ENCODE assay signal across 12 mouse cellular contexts in the genomic region with DNA sequence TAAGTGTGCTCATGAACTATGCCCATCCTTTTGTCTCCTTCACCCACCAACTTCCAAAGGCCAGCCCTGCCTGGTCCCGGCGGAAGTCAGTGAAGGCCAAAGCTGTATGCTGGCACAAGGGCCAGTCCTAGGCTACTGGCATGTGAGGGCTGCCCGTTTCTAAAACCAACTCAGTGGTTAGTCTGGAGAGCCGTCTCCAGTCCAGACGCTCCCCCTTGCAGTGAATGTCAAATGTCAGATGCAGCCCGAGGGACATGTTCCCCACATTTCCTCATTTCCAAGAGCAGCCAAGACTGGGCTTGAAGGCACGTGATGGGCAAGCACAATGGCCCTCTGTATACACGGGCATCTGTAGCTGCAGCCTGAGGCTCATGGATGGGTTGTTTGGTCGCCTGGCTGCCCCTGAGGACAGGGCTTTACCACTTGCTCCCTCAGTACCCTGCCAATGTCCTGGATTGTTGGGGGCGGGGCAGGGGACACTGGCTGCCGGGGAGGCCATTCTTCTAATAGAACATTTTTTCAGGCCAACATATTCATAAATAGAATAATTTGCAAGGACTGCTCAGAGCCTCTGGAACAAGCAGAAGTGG. TPM values are rescaled to one million over a fixed set of nuclear protein-coding genes. Genes with fewer than 3 reads are reported as not detected.
DNase-seq lines count a peak whose midpoint lies in the region; ATAC-seq and TF ChIP-seq lines count a peak whose summit lies in the region.
"Had no signal": no experiment of that assay in that cellular context is flagged by ENCODE, and none has a peak within 500 bp of the region (broad histone marks: within the 10 kb centered on the region; RNA-seq: fewer than 3 reads in every experiment).

No protein-coding gene starts in this region.

- no peaks in the 10 kb centered on the region for H3K4me1 ChIP-seq in hindbrain, embryonic 15.5 days (replicated peaks)
- peaks cover 16% of the 10 kb centered on the region for H3K4me1 ChIP-seq in hindbrain, embryonic 10.5 days (replicated peaks)
- peaks cover 43% of the 10 kb centered on the region for H3K4me1 ChIP-seq in lung, embryonic 15.5 days
- peaks cover 3% of the 10 kb centered on the region; the same call in 1 of the 2 replicates for H3K4me1 ChIP-seq in small intestine, adult 2 months (ENCODE audit: control insufficient read depth, insufficient read depth, insufficient read length, low read length)
- H3K4me1 ChIP-seq: forebrain, embryonic 13.5 days had no signal

- TF ChIP-seq POLR2A in small intestine, adult 2 months (IDR thresholded peaks at IDR 0.05; ENCODE audit: low read depth, low read length): no peak

- H3K27ac ChIP-seq in hindbrain, embryonic 15.5 days (replicated peaks): no peak overlapping the region
- no peak overlapping the region for H3K27ac ChIP-seq in hindbrain, embryonic 10.5 days
- H3K27ac ChIP-seq in lung, embryonic 15.5 days: peak overlapping the region; percentile 65
- peak overlapping the region; percentile 62 for H3K27ac ChIP-seq in small intestine, adult 2 months (ENCODE audit: insufficient read depth, low read depth, low read length)
- H3K27ac ChIP-seq: forebrain, embryonic 13.5 days had no signal

- H3K27me3 ChIP-seq in hindbrain, embryonic 15.5 days: no peaks in the 10 kb centered on the region
- H3K27me3 ChIP-seq in hindbrain, embryonic 10.5 days (ENCODE audit: insufficient read depth, poor library complexity, severe bottlenecking): no peaks in the 10 kb centered on the region
- H3K27me3 ChIP-seq in lung, embryonic 15.5 days: no peaks in the 10 kb centered on the region
- H3K27me3 ChIP-seq in small intestine, adult 2 months (ENCODE audit: control insufficient read depth, insufficient read depth, low read length): no peaks in the 10 kb centered on the region
- H3K27me3 ChIP-seq: forebrain, embryonic 13.5 days had no signal

- no peak overlapping the region for H3K9ac ChIP-seq in hindbrain, embryonic 15.5 days
- no peak overlapping the region for H3K9ac ChIP-seq in lung, embryonic 15.5 days
- H3K9ac ChIP-seq: forebrain, embryonic 13.5 days had no signal

- no peak overlapping the region for H3K4me3 ChIP-seq in hindbrain, embryonic 15.5 days
- H3K4me3 ChIP-seq in hindbrain, embryonic 10.5 days: no peak overlapping the region
- H3K4me3 ChIP-seq in lung, embryonic 15.5 days: no peak overlapping the region
- no peak overlapping the region for H3K4me3 ChIP-seq in small intestine, adult 2 months (ENCODE audit: low read depth, low read length)
- H3K4me3 ChIP-seq: forebrain, embryonic 13.5 days had no signal

- no peak overlapping the region for H3K4me2 ChIP-seq in hindbrain, embryonic 15.5 days
- no peak overlapping the region for H3K4me2 ChIP-seq in lung, embryonic 15.5 days
- H3K4me2 ChIP-seq: forebrain, embryonic 13.5 days had no signal

- no peak for TF ChIP-seq CTCF in small intestine, adult 2 months (IDR thresholded peaks at IDR 0.05; ENCODE audit: extremely low read depth, insufficient read length, insufficient replicate concordance, low read depth, low read length)

- DNase-seq in adrenal gland, adult (ENCODE audit: inconsistent age in 2 of 2, low spot score in 1 of 2): peak; percentile 24 to 53
- DNase-seq in adrenal gland, postnatal 10 days: no peak
- no peak for DNase-seq in hindbrain, embryonic 10.5 days (ENCODE audit: low spot score)
- DNase-seq in lung, postnatal 36 days: no peak
- DNase-seq: adrenal gland, postnatal 36 days; cerebellum, adult 18-20 months; heart, postnatal 36 days had no signal

- WGBS in hindbrain, embryonic 15.5 days: 67% methylated on average over 11 of the region's 11 CpGs
- 69% methylated on average over 11 of the region's 11 CpGs for WGBS in hindbrain, embryonic 10.5 days
- WGBS in lung, embryonic 15.5 days: 60% methylated on average over 11 of the region's 11 CpGs
- 72% methylated on average over 11 of the region's 11 CpGs for WGBS in small intestine, adult 2 months

- H3K36me3 ChIP-seq in hindbrain, embryonic 15.5 days: no peaks in the 10 kb centered on the region
- no peaks in the 10 kb centered on the region for H3K36me3 ChIP-seq in hindbrain, embryonic 10.5 days
- no peaks in the 10 kb centered on the region for H3K36me3 ChIP-seq in lung, embryonic 15.5 days
- no peaks in the 10 kb centered on the region for H3K36me3 ChIP-seq in small intestine, adult 2 months (ENCODE audit: control insufficient read depth, insufficient read depth, low read length)

- peak; percentile 48; the same call in 1 of the 2 replicates for ATAC-seq in hindbrain, embryonic 15.5 days (ENCODE audit: low FRiP score, low read depth)
- peak; percentile 1; the same call in 1 of the 2 replicates for ATAC-seq in lung, embryonic 15.5 days (ENCODE audit: borderline replicate concordance, extremely low read depth, low FRiP score, low TSS enrichment)
- no peak for ATAC-seq in megakaryocyte-erythroid progenitor cell, adult 5-6 weeks (replicated peaks; ENCODE audit: low FRiP score, low TSS enrichment, poor library complexity, severe bottlenecking)
- ATAC-seq: forebrain, embryonic 13.5 days had no signal

- H3K9me3 ChIP-seq in hindbrain, embryonic 15.5 days: no peaks in the 10 kb centered on the region
- 0 out of 2 replicates have a peak, but pooled peaks cover 3% of the 10 kb centered on the region for H3K9me3 ChIP-seq in hindbrain, embryonic 10.5 days
- no peaks in the 10 kb centered on the region for H3K9me3 ChIP-seq in lung, embryonic 15.5 days
- H3K9me3 ChIP-seq: forebrain, embryonic 13.5 days had no signal

RNA-seq across cellular contexts. Expression of gene Pofut2, which starts 15.4 kb away (rescaled TPM):
- 10 to 100 TPM; 66.2 to 68.2 TPM for total RNA-seq in adrenal gland, postnatal 10 days (2021)
- 57.0 and 58.1 TPM in 2 replicates for polyA plus RNA-seq in hindbrain, embryonic 15.5 days (2015; fragmentation: Nextera tagmentation; extraction: Ambion mirVana)
- polyA plus RNA-seq in hindbrain, embryonic 10.5 days (2016; fragmentation: Nextera tagmentation; extraction: Ambion mirVana): 77.0 and 86.6 TPM in 2 replicates
- 128 and 139 TPM in 2 replicates for polyA plus RNA-seq in lung, embryonic 15.5 days (2015; fragmentation: Nextera tagmentation; extraction: Ambion mirVana)
- 24.1 and 30.4 TPM in 2 replicates for polyA plus RNA-seq in small intestine, adult 2 months (2012; rRNA removed)
- total RNA-seq in megakaryocyte-erythroid progenitor cell, adult 5-6 weeks (2014; fragmentation: Nextera tagmentation): 18.3 and 24.5 TPM in 2 replicates
- 7.4 and 14.8 TPM in 2 replicates for total RNA-seq in megakaryocyte-erythroid progenitor cell, adult 5-6 weeks (2017)

Comparison
In these comparisons a context has a peak if more than half of its experiments do, and no peak if none do; other contexts are left out.
1. DNase-seq: peak in adrenal gland, adult (2 of 2); none in adrenal gland, postnatal 10 days (single experiment), hindbrain, embryonic 10.5 days (single experiment) and lung, postnatal 36 days (single experiment).
2. H3K27ac ChIP-seq: peak in lung, embryonic 15.5 days (single experiment) and small intestine, adult 2 months (single experiment); none in hindbrain, embryonic 15.5 days (single experiment) and hindbrain, embryonic 10.5 days (single experiment).